Mouse (Mus musculus) heart, postnatal 10 days (tissue): ENCODE measurements around the gene Vmn2r106. TPM values are rescaled to one million over a fixed set of nuclear protein-coding genes. Genes with fewer than 3 reads are reported as not detected.

Experiments used
- DNase-seq, 2 experiments: peaks; one replicate each; pipeline ENCODE4 v3.0.0; 2021
- intact Hi-C: fragments of 180-260 bp; cut with DNase I; formaldehyde crosslinking; loops from one replicate; pipeline ENCODE4 v1.15.1; 2025
- total RNA-seq, 2 experiments: library from RNA; stranded (reverse); gene quantifications; 2 replicates each; pipeline ENCODE4 v1.2.3; 2021

Vmn2r106 gene
- not detected for total RNA-seq

- DNase-seq = no peak
- intact Hi-C loops = no loop called here
Observed at GRCm38 (mm10) chr17:20285453-20285852, at the start of gene Vmn2r106. Vmn2r106 (minus strand) TSS chr17:20285553.

GRCm38 (mm10) chr17:20305790-20306189, 20.4 kb upstream of the Vmn2r106 start:
- DNase-seq = no peak
- intact Hi-C loops = no loop called here

- DNase-seq = no peak
- intact Hi-C loops = no loop called here
Observed at GRCm38 (mm10) chr17:20286906-20287305, 1.6 kb upstream of the Vmn2r106 start.

- DNase-seq = no peak
- intact Hi-C loops = no loop called here
Observed at GRCm38 (mm10) chr17:20255522-20255921, 29.8 kb downstream of the Vmn2r106 start.

- no peak for DNase-seq
- intact Hi-C loops = no loop called here
Observed at GRCm38 (mm10) chr17:20234952-20235351, 50.4 kb downstream of the Vmn2r106 start, which contains the start of gene Vmn2r105. Vmn2r105 (minus strand) TSS chr17:20235052.

Other genes with a start within 250 kb of the Vmn2r106 start
- gene Vmn2r104, start 237.2 kb downstream of the Vmn2r106 start, total RNA-seq = not detected
- gene Fpr-rs7, start 171.3 kb downstream of the Vmn2r106 start, total RNA-seq = not detected
- not detected for gene Fpr-rs6, start 102.5 kb downstream of the Vmn2r106 start, total RNA-seq
- not detected for gene Vmn2r105, start 50.5 kb downstream of the Vmn2r106 start, total RNA-seq
- not detected for gene Vmn2r107, start 59.7 kb upstream of the Vmn2r106 start, total RNA-seq
- not detected for gene Vmn1r224, start 128.6 kb upstream of the Vmn2r106 start, total RNA-seq
- not detected for gene Vmn2r108, start 195.8 kb upstream of the Vmn2r106 start, total RNA-seq
- gene Vmn1r225, start 212.6 kb upstream of the Vmn2r106 start, total RNA-seq = not detected